Comparison of ENCODE assay signal across 19 mouse cellular contexts in genomic region chr17:56683546-56684140, GRCm38 (mm10). TPM values are rescaled to one million over a fixed set of nuclear protein-coding genes. Genes with fewer than 3 reads are reported as not detected.
DNase-seq lines count a peak whose midpoint lies in the region; ATAC-seq lines count a peak whose summit lies in the region.
"Had no signal": no experiment of that assay in that cellular context is flagged by ENCODE, and none has a peak within 500 bp of the region (broad histone marks: within the 10 kb centered on the region; RNA-seq: fewer than 3 reads in every experiment).

No protein-coding gene starts in this region.

- H3K9ac ChIP-seq in liver, embryonic 12.5 days = no peak overlapping the region
- H3K9ac ChIP-seq: forebrain, embryonic 15.5 days; heart, embryonic 12.5 days; hindbrain, embryonic 15.5 days; liver, embryonic 14.5 days had no signal

- no peak overlapping the region for H3K4me3 ChIP-seq in liver, embryonic 12.5 days
- H3K4me3 ChIP-seq: embryonic facial prominence, embryonic 10.5 days; forebrain, embryonic 15.5 days; heart, embryonic 12.5 days; hindbrain, embryonic 15.5 days; midbrain, embryonic 10.5 days had no signal

- peak overlapping the region; percentile 79 for H3K27ac ChIP-seq in liver, embryonic 12.5 days
- H3K27ac ChIP-seq: embryonic facial prominence, embryonic 10.5 days; forebrain, embryonic 15.5 days; hindbrain, embryonic 15.5 days; liver, embryonic 14.5 days; midbrain, embryonic 10.5 days had no signal

- no peak overlapping the region for H3K4me2 ChIP-seq in liver, embryonic 12.5 days
- H3K4me2 ChIP-seq: forebrain, embryonic 15.5 days; heart, embryonic 12.5 days; hindbrain, embryonic 15.5 days had no signal

- peaks cover 99% of the 10 kb centered on the region for H3K36me3 ChIP-seq in liver, embryonic 12.5 days

- H3K4me1 ChIP-seq in liver, embryonic 12.5 days = peaks cover 95% of the 10 kb centered on the region
- H3K4me1 ChIP-seq: embryonic facial prominence, embryonic 10.5 days; midbrain, embryonic 10.5 days had no signal

- H3K9me3 ChIP-seq in liver, embryonic 12.5 days (replicated peaks) = no peaks in the 10 kb centered on the region
- H3K9me3 ChIP-seq: embryonic facial prominence, embryonic 10.5 days; forebrain, embryonic 15.5 days; heart, embryonic 12.5 days; hindbrain, embryonic 15.5 days; midbrain, embryonic 10.5 days had no signal

- no peaks in the 10 kb centered on the region for H3K27me3 ChIP-seq in liver, embryonic 12.5 days (replicated peaks)
- H3K27me3 ChIP-seq: forebrain, embryonic 15.5 days; heart, embryonic 12.5 days; hindbrain, embryonic 15.5 days had no signal

- DNase-seq in cerebellum, postnatal 25 days = peak; percentile 48 to 56
- no peak for DNase-seq in cerebellum, adult 9-10 months
- no peak for DNase-seq in liver
- peak; percentile 46 for DNase-seq in brain, adult 2 months (ENCODE audit: low read depth, low spot score)
- DNase-seq in thymus, postnatal 36 days = peak; percentile 45 to 60
- DNase-seq: adrenal gland, postnatal 25 days; B cell, adult 2 months; lung, postnatal 36 days had no signal

- no peak for ATAC-seq in liver, embryonic 12.5 days
- no peak for ATAC-seq in monocyte, adult 5-6 weeks (replicated peaks; ENCODE audit: insufficient number of reproducible peaks, low FRiP score, low TSS enrichment, poor library complexity, severe bottlenecking)
- ATAC-seq: forebrain, embryonic 15.5 days; intestine, postnatal 0 days had no signal

- WGBS in liver, embryonic 12.5 days (ENCODE audit: insufficient replicate concordance) = 76% methylated on average over 5 of the region's 5 CpGs

RNA-seq across cellular contexts. Expression of gene Ranbp3, which starts 10.5 kb away (rescaled TPM):
- polyA plus RNA-seq in liver, embryonic 12.5 days (2016; fragmentation: Nextera tagmentation; extraction: Ambion mirVana) = 66.3 and 67.5 TPM in 2 replicates
- total RNA-seq in monocyte, adult 5-6 weeks (2017) = 55.6 to 66.4 TPM (median 62.1 TPM) in 3 replicates

RNA-seq across cellular contexts. Expression of gene Ndufa11, which starts 33.9 kb away (rescaled TPM):
- polyA plus RNA-seq in liver, embryonic 12.5 days (2016; fragmentation: Nextera tagmentation; extraction: Ambion mirVana) = 265 and 282 TPM in 2 replicates
- total RNA-seq in monocyte, adult 5-6 weeks (2017) = 66.7 to 91.2 TPM (median 74.2 TPM) in 3 replicates

RNA-seq across cellular contexts. Expression of gene Vmac, which starts 34.2 kb away (rescaled TPM):
- polyA plus RNA-seq in liver, embryonic 12.5 days (2016; fragmentation: Nextera tagmentation; extraction: Ambion mirVana) = 3.8 and 4.0 TPM in 2 replicates
- total RNA-seq in monocyte, adult 5-6 weeks (2017) = 5.0 to 6.0 TPM (median 5.0 TPM) in 3 replicates

RNA-seq across cellular contexts. Expression of gene Catsperd, which starts 55.7 kb away (rescaled TPM):
- 0.50 and 0.57 TPM in 2 replicates for polyA plus RNA-seq in liver, embryonic 12.5 days (2016; fragmentation: Nextera tagmentation; extraction: Ambion mirVana)
- 0.38 to 1.7 TPM in 2 of 3 replicates, not detected in the other for total RNA-seq in monocyte, adult 5-6 weeks (2017)
- total RNA-seq: heart, postnatal 25 days; neutrophil, adult 5-6 weeks had no signal

RNA-seq across cellular contexts. Expression of gene Lonp1, which starts 57.0 kb away (rescaled TPM):
- polyA plus RNA-seq in liver, embryonic 12.5 days (2016; fragmentation: Nextera tagmentation; extraction: Ambion mirVana) = 61.7 and 65.4 TPM in 2 replicates
- total RNA-seq in monocyte, adult 5-6 weeks (2017) = 33.2 to 46.1 TPM (median 34.8 TPM) in 3 replicates

Comparison
In these comparisons a context has a peak if more than half of its experiments do, and no peak if none do; other contexts are left out.
1. DNase-seq: peak in cerebellum, postnatal 25 days (2 of 2), brain, adult 2 months (single experiment) and thymus, postnatal 36 days (2 of 2); none in cerebellum, adult 9-10 months (single experiment) and liver (single experiment).